Mouse (Mus musculus) kidney, embryonic 16.5 days (tissue): ENCODE measurements around the gene Irak1. TPM values are rescaled to one million over a fixed set of nuclear protein-coding genes. Genes with fewer than 3 reads are reported as not detected.

Experiments used
- ATAC-seq: fragments of 200-750 bp; cut with Nextera tagmentation; 2 replicates; pipeline ENCODE4 v1.8.0; 2017; ENCODE audit warnings: moderate TSS enrichment; ENCODE audit not compliant: low FRiP score, low TSS enrichment
- H3K27ac ChIP-seq: fragments of 300-500 bp; sonication (generic); 2 replicates; pipeline ENCODE4 v1.5.1; 2014; ENCODE audit warnings: low read length
- H3K27me3 ChIP-seq: fragments of 300-500 bp; sonication (generic); 2 replicates; pipeline ENCODE4 v1.6.1; 2014; ENCODE audit warnings: low read length, control low read depth, mixed read lengths; ENCODE audit not compliant: insufficient read depth
- H3K36me3 ChIP-seq: fragments of 300-500 bp; sonication (generic); 2 replicates; pipeline ENCODE4 v1.6.1; 2014; ENCODE audit warnings: low read length, control low read depth, mixed read lengths; ENCODE audit not compliant: insufficient read depth
- H3K4me1 ChIP-seq: fragments of 300-500 bp; sonication (generic); 2 replicates; pipeline ENCODE4 v1.6.1; 2014; ENCODE audit warnings: low read length, control low read depth, mixed read lengths; ENCODE audit not compliant: insufficient read depth
- H3K4me2 ChIP-seq: fragments of 300-500 bp; sonication (generic); replicated peaks from 2 replicates; pipeline ENCODE4 v1.6.1; 2014; ENCODE audit warnings: low read depth, low read length
- H3K4me3 ChIP-seq: fragments of 300-500 bp; sonication (generic); 2 replicates; pipeline ENCODE4 v1.5.1; 2014; ENCODE audit warnings: mild to moderate bottlenecking, low read length
- H3K9ac ChIP-seq: fragments of 300-500 bp; sonication (generic); replicated peaks from 2 replicates; pipeline ENCODE4 v1.6.1; 2014; ENCODE audit warnings: low read length
- H3K9me3 ChIP-seq: fragments of 300-500 bp; sonication (generic); 2 replicates; pipeline ENCODE4 v1.6.1; 2016; ENCODE audit warnings: low read length, control low read depth
- WGBS: fragments of 180-500 bp; shearing (Covaris S2); extraction: QIAGEN DNeasy Blood & Tissue Kit; methylation state at CpG from one replicate; pipeline ENCODE4 v1.1.7; 2014; 5-methylcytosine and 5-hydroxymethylcytosine counted together
- polyA plus RNA-seq: library from polyadenylated mRNA; unstranded; fragments of >200 nt; fragmentation: Nextera tagmentation; extraction: Ambion mirVana; gene quantifications from 2 replicates; pipeline ENCODE4 v1.2.1, GENCODE M21; 2015

The Irak1 gene
- polyA plus RNA-seq, 1 experiment from 2014 or later: 76.0 TPM

- Histone ChIP-seq H3K9ac (no peak overlapping the region), H3K27ac (no peak overlapping the region), H3K27me3 (no peaks in the 10 kb centered on the region), H3K4me2 (no peak overlapping the region), H3K4me1 (no peaks in the 10 kb centered on the region), H3K36me3 (no peaks in the 10 kb centered on the region), H3K9me3 (no peaks in the 10 kb centered on the region), H3K4me3 (no peak overlapping the region)
- no peak for ATAC-seq
- 92% methylated on average over 21 of the region's 21 CpGs for WGBS
These were observed 17.3 kb downstream of the Irak1 start for GRCm38 (mm10) chrX:74006401-74006800.

- Histone ChIP-seq H3K36me3 (no peaks in the 10 kb centered on the region), H3K9ac (no peak overlapping the region), H3K4me1 (no peaks in the 10 kb centered on the region), H3K27ac (no peak overlapping the region), H3K4me3 (no peak overlapping the region), H3K4me2 (no peak overlapping the region), H3K9me3 (no peaks in the 10 kb centered on the region), H3K27me3 (no peaks in the 10 kb centered on the region)
- 65% methylated on average over 2 of the region's 2 CpGs for WGBS
- no peak for ATAC-seq
These were observed 20.1 kb downstream of the Irak1 start for GRCm38 (mm10) chrX:74003644-74004043.

DNA sequence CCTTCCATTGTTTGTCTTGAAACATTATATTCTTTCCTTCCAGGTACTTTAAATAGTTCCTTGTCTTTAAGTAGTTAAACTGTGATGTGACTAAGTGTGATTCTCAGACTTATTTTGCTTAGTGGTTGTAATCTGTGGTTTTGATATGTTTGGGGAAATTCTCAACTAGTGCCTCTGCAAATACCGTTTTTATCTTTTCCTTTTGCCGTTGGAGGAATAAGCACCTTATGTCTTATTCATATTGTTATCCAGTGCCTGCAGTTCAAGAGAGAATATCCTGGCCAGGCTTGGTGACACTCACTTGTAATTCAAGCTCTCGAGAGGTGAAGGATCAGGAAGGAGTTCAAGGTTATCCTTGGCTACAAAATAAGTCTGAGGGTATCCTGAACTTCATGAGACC, 22.7 kb downstream of the Irak1 start:
- Histone ChIP-seq H3K27me3 (no peaks in the 10 kb centered on the region), H3K4me2 (no peak overlapping the region), H3K9me3 (no peaks in the 10 kb centered on the region), H3K36me3 (no peaks in the 10 kb centered on the region), H3K9ac (no peak overlapping the region), H3K4me1 (no peaks in the 10 kb centered on the region), H3K4me3 (no peak overlapping the region), H3K27ac (no peak overlapping the region)
- ATAC-seq: no peak
- 47% methylated on average over 3 of the region's 3 CpGs for WGBS

DNA sequence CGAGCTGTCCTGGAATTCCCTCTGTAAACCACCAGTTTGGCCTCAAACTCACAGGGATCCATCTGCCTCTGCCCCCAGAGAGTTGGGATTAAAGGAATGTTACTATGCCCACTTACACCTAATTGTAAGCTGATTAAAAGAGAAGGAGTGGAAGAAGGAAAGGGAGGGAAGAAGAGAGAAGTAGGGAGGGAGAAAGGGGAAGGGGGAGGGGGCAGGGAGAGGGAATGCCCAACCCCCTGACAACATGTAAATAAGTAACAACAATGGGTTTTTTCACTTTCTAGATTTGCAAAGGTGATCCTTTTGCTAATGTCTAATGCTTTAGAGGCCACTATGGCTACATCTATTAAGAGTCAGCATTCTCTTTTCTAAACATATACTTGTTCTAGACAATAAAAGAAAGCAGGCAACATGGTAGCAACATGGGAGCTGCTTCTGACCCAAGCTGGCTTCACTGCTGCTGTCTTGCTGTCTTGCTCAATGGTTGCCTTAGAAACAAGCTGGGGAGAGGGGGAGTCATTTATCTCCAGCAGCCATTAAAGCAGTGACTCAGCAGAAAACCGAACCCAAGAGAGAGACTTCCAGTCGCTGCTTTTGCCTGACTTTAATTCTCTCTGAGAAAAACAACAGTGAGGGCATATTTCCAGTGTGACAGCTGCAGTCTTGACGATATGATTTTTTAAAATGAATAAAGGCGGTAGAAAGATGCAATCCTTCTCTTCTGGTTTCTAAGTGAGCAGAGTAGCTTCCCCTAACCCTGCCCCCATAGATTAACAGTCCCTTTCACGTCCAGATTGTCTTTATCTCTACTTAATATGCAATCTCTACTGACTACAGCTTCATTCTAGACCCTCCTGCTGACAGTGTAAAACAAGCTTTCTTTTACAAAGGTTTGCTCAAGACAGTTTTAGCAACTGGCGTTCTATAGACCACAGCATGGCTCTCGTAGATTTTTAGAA, 24.5 kb downstream of the Irak1 start:
- H3K36me3 ChIP-seq: no peaks in the 10 kb centered on the region
- H3K4me1 ChIP-seq: no peaks in the 10 kb centered on the region
- H3K4me2 ChIP-seq: 0 out of 2 replicates have a peak overlapping the region, but pooled peaks have one; percentile 10
- H3K9me3 ChIP-seq: no peaks in the 10 kb centered on the region
- no peaks in the 10 kb centered on the region for H3K27me3 ChIP-seq
- ATAC-seq: peak; percentile 73; the same call in 1 of the 2 replicates
- no peak overlapping the region for H3K9ac ChIP-seq
- H3K4me3 ChIP-seq: no peak overlapping the region
- WGBS: 32% methylated on average over 8 of the region's 8 CpGs
- peak overlapping the region; percentile 43; the same call in 1 of the 2 replicates for H3K27ac ChIP-seq

DNA sequence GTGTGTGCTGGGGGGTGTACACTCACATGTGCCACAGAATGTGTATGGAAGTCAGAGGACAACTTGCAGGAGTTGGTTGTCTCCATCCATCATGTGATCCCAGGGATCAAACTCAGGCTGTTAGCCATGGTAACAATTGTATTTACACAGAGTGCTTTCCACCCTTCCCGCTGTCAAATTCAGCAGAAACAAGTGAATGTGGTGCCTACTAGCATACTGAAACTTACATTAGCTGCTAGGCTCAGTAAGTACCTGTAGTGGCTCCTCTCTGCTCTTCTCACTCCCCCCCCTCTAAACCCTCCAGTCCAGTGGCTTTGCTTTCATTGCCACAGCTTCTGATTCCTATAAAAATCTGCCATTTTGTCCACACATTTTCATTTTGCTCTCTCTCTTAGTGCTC, 45.9 kb downstream of the Irak1 start:
- no peaks in the 10 kb centered on the region for H3K36me3 ChIP-seq
- ATAC-seq: no peak
- no peaks in the 10 kb centered on the region; the same call in 1 of the 2 replicates for H3K27me3 ChIP-seq
- H3K27ac ChIP-seq: no peak overlapping the region
- no peaks in the 10 kb centered on the region for H3K9me3 ChIP-seq
- no peak overlapping the region for H3K4me3 ChIP-seq
- 64% methylated on average over 1 of the region's 1 CpGs for WGBS
- no peak overlapping the region for H3K9ac ChIP-seq
- no peaks in the 10 kb centered on the region for H3K4me1 ChIP-seq
- H3K4me2 ChIP-seq: no peak overlapping the region

GRCm38 (mm10) chrX:73976283-73976682, 47.4 kb downstream of the Irak1 start:
- Histone ChIP-seq H3K9me3 (no peaks in the 10 kb centered on the region), H3K4me1 (no peaks in the 10 kb centered on the region), H3K36me3 (no peaks in the 10 kb centered on the region), H3K27me3 (no peaks in the 10 kb centered on the region; the same call in 1 of the 2 replicates), H3K9ac (no peak overlapping the region), H3K27ac (no peak overlapping the region), H3K4me3 (no peak overlapping the region), H3K4me2 (no peak overlapping the region)
- no peak for ATAC-seq
- WGBS: 89% methylated on average over 2 of the region's 2 CpGs

DNA sequence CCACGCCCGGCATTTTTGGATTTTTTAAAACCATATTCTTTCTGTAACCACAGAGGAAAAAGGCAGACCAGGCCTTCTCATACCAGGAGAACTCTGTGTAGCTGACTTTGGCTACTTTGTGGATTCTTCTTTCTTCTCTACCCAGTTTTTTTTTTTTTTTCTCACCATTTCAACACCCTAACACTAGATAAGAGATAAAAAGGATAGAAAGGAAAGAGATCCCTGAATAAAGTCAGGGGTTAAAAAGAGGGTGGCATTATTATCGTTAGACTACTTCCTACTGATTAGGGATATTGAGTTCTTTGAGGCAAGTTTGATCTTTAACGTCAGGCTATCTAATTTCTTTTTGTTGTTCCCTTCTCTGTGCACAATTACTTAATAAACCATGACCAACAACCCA, 50.9 kb downstream of the Irak1 start:
- ATAC-seq: no peak
- H3K36me3 ChIP-seq: no peaks in the 10 kb centered on the region
- H3K27ac ChIP-seq: no peak overlapping the region
- no peak overlapping the region for H3K9ac ChIP-seq
- H3K4me3 ChIP-seq: no peak overlapping the region
- no peaks in the 10 kb centered on the region for H3K9me3 ChIP-seq
- H3K27me3 ChIP-seq: no peaks in the 10 kb centered on the region; the same call in 1 of the 2 replicates
- 79% methylated on average over 4 of the region's 4 CpGs for WGBS
- H3K4me2 ChIP-seq: no peak overlapping the region
- H3K4me1 ChIP-seq: no peaks in the 10 kb centered on the region

- Histone ChIP-seq H3K4me2 (no peak overlapping the region), H3K4me1 (no peaks in the 10 kb centered on the region), H3K9me3 (no peaks in the 10 kb centered on the region), H3K27ac (no peak overlapping the region), H3K9ac (no peak overlapping the region), H3K36me3 (no peaks in the 10 kb centered on the region), H3K4me3 (no peak overlapping the region), H3K27me3 (no peaks in the 10 kb centered on the region; the same call in 1 of the 2 replicates)
- no peak for ATAC-seq
These were observed 52.9 kb downstream of the Irak1 start for GRCm38 (mm10) chrX:73970781-73971180.

- H3K36me3 ChIP-seq: no peaks in the 10 kb centered on the region
- no peaks in the 10 kb centered on the region; the same call in 1 of the 2 replicates for H3K27me3 ChIP-seq
- no peaks in the 10 kb centered on the region for H3K9me3 ChIP-seq
- H3K27ac ChIP-seq: no peak overlapping the region
- H3K4me3 ChIP-seq: no peak overlapping the region
- no peak for ATAC-seq
- no peak overlapping the region for H3K4me2 ChIP-seq
- H3K4me1 ChIP-seq: no peaks in the 10 kb centered on the region
- no peak overlapping the region for H3K9ac ChIP-seq
- 92% methylated on average over 2 of the region's 2 CpGs for WGBS
These were observed 54.0 kb downstream of the Irak1 start for GRCm38 (mm10) chrX:73969729-73970128.

- Histone ChIP-seq H3K27me3 (no peaks in the 10 kb centered on the region; the same call in 1 of the 2 replicates), H3K27ac (no peak overlapping the region), H3K36me3 (no peaks in the 10 kb centered on the region), H3K4me2 (no peak overlapping the region), H3K9ac (no peak overlapping the region), H3K9me3 (no peaks in the 10 kb centered on the region), H3K4me3 (no peak overlapping the region), H3K4me1 (peaks cover 3% of the 10 kb centered on the region)
- ATAC-seq: no peak
- 73% methylated on average over 1 of the region's 1 CpGs for WGBS
These were observed 54.6 kb downstream of the Irak1 start for GRCm38 (mm10) chrX:73969167-73969566.
